Comparison of ENCODE assay signal across 23 mouse cellular contexts in the genomic region with DNA sequence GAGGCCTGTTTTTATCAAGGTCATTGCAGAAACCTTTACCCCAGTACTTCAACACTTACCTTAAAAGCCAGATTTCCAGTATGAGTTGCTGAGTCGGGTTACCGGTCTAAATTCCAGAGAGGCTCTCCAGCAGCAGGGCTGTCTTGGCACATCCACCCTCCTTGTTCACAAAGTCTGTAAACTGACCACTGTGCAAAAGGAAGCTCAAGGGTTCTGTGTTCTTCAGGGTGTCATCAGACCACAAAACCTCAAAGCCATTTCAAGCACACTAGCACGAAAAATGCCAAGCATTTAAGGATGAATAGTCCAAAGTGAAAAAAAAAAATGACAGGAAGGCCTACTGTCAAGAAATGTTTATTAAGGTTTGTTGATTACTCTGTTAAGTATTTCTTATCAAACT. TPM values are rescaled to one million over a fixed set of nuclear protein-coding genes. Genes with fewer than 3 reads are reported as not detected.
A peak's percentile ranks its signal among the peaks of the same experiment; 100 is the strongest.
DNase-seq lines count a peak whose midpoint lies in the region; ATAC-seq and TF ChIP-seq lines count a peak whose summit lies in the region.
"Had no signal": no experiment of that assay in that cellular context is flagged by ENCODE, and none has a peak within 500 bp of the region (broad histone marks: within the 10 kb centered on the region; RNA-seq: fewer than 3 reads in every experiment).

A gene (minus strand): TSS at position 187 of the 400 bp plus-strand sequence.

- no peak within 1 kb of the TSS for H3K4me3 ChIP-seq in lung, embryonic 14.5 days (ENCODE audit: low read depth, low read length)
- no peak within 1 kb of the TSS for H3K4me3 ChIP-seq in lung, postnatal 0 days (ENCODE audit: low read depth, low read length)
- H3K4me3 ChIP-seq: forebrain, embryonic 13.5 days; heart, embryonic 10.5 days; hindbrain, embryonic 13.5 days; limb, embryonic 10.5 days; liver, embryonic 12.5 days; midbrain, embryonic 10.5 days; neural tube, embryonic 12.5 days had no signal

- H3K36me3 ChIP-seq in lung, embryonic 14.5 days (ENCODE audit: insufficient read depth): no peaks in the 10 kb centered on the region
- no peaks in the 10 kb centered on the region for H3K36me3 ChIP-seq in lung, postnatal 0 days (ENCODE audit: insufficient read depth, low read length)
- H3K36me3 ChIP-seq: heart, embryonic 10.5 days; hindbrain, embryonic 13.5 days; limb, embryonic 10.5 days; liver, embryonic 12.5 days; midbrain, embryonic 10.5 days; neural tube, embryonic 12.5 days had no signal

- WGBS in lung, embryonic 14.5 days: 41% methylated on average over 3 of the region's 3 CpGs
- 29% methylated on average over 3 of the region's 3 CpGs for WGBS in lung, postnatal 0 days

- no peaks in the 10 kb centered on the region for H3K9me3 ChIP-seq in lung, embryonic 14.5 days (ENCODE audit: low read depth, low read length)
- no peaks in the 10 kb centered on the region for H3K9me3 ChIP-seq in lung, postnatal 0 days (ENCODE audit: low read length)
- H3K9me3 ChIP-seq: forebrain, embryonic 13.5 days; heart, embryonic 10.5 days; hindbrain, embryonic 13.5 days; limb, embryonic 10.5 days; liver, embryonic 12.5 days; midbrain, embryonic 10.5 days; neural tube, embryonic 12.5 days had no signal

- no peak within 1 kb of the TSS for H3K4me2 ChIP-seq in lung, embryonic 14.5 days
- H3K4me2 ChIP-seq in lung, postnatal 0 days (replicated peaks; ENCODE audit: low read depth, low read length): no peak within 1 kb of the TSS
- H3K4me2 ChIP-seq: forebrain, embryonic 13.5 days; hindbrain, embryonic 13.5 days; liver, embryonic 12.5 days; neural tube, embryonic 12.5 days had no signal

- no peak for TF ChIP-seq EP300 in lung, postnatal 0 days (IDR thresholded peaks at IDR 0.05)

- DNase-seq in lung, embryonic 14.5 days: peak; percentile 5
- DNase-seq in lung, postnatal 0 days (ENCODE audit: low spot score): no peak
- peak; percentile 13 for DNase-seq in c-Kit-positive CD71-negative TER-119-negative erythroid progenitor cells, embryonic 14.5 days (ENCODE audit: low read depth)
- DNase-seq in retina, embryonic 14.5 days (ENCODE audit: low spot score): no peak
- DNase-seq in gastrocnemius, postnatal 14 days: no peak
- no peak for DNase-seq in T-cell, adult 2 months (ENCODE audit: low spot score)
- DNase-seq: adrenal gland, postnatal 10 days; cerebellum, adult 2 months; gastrocnemius, postnatal 36 days; kidney, adult 9 months; kidney, postnatal 36 days; spleen, adult 18-20 months; thymus, postnatal 4 days had no signal

- no peaks in the 10 kb centered on the region for H3K27me3 ChIP-seq in lung, embryonic 14.5 days (ENCODE audit: insufficient read depth, low read length)
- H3K27me3 ChIP-seq in lung, postnatal 0 days (replicated peaks; ENCODE audit: insufficient read depth, low read length): no peaks in the 10 kb centered on the region
- H3K27me3 ChIP-seq: forebrain, embryonic 13.5 days; hindbrain, embryonic 13.5 days; liver, embryonic 12.5 days; neural tube, embryonic 12.5 days had no signal

- intact Hi-C loops in gastrocnemius, postnatal 14 days (cut with DNase I; ENCODE audit: low total_unique reads): no loop called here

- no peak for TF ChIP-seq CTCF in lung, embryonic 14.5 days (IDR thresholded peaks at IDR 0.05; ENCODE audit: low read depth)
- no peak for TF ChIP-seq CTCF in lung, postnatal 0 days (IDR thresholded peaks at IDR 0.05)

- ATAC-seq in lung, embryonic 14.5 days (ENCODE audit: insufficient read depth): no peak
- no peak for ATAC-seq in lung, postnatal 0 days
- peak; percentile 65 for ATAC-seq in megakaryocyte, adult 5-6 weeks (ENCODE audit: poor library complexity, severe bottlenecking)
- ATAC-seq: forebrain, embryonic 13.5 days; liver, embryonic 12.5 days had no signal

- no peak within 1 kb of the TSS for H3K9ac ChIP-seq in lung, embryonic 14.5 days
- no peak within 1 kb of the TSS for H3K9ac ChIP-seq in lung, postnatal 0 days (replicated peaks; ENCODE audit: low read depth)
- H3K9ac ChIP-seq: forebrain, embryonic 13.5 days; hindbrain, embryonic 13.5 days; liver, embryonic 12.5 days; neural tube, embryonic 12.5 days had no signal

- no peak within 1 kb of the TSS for H3K27ac ChIP-seq in lung, embryonic 14.5 days (ENCODE audit: low read depth)
- no peak within 1 kb of the TSS for H3K27ac ChIP-seq in lung, postnatal 0 days (ENCODE audit: low read length)
- H3K27ac ChIP-seq: forebrain, embryonic 13.5 days; heart, embryonic 10.5 days; hindbrain, embryonic 13.5 days; limb, embryonic 10.5 days; liver, embryonic 12.5 days; midbrain, embryonic 10.5 days; neural tube, embryonic 12.5 days had no signal

- no peaks in the 10 kb centered on the region for H3K4me1 ChIP-seq in lung, embryonic 14.5 days (ENCODE audit: insufficient read depth)
- no peaks in the 10 kb centered on the region for H3K4me1 ChIP-seq in lung, postnatal 0 days (ENCODE audit: insufficient read depth, low read depth, low read length)
- H3K4me1 ChIP-seq: forebrain, embryonic 13.5 days; heart, embryonic 10.5 days; hindbrain, embryonic 13.5 days; limb, embryonic 10.5 days; liver, embryonic 12.5 days; midbrain, embryonic 10.5 days; neural tube, embryonic 12.5 days had no signal

RNA-seq across cellular contexts. Expression of the gene that starts here (rescaled TPM):
- polyA plus RNA-seq in lung, embryonic 14.5 days (2014; fragmentation: Nextera tagmentation; extraction: Ambion mirVana): 0.64 and 1.2 TPM in 2 replicates
- polyA plus RNA-seq in lung, postnatal 0 days (2015; fragmentation: Nextera tagmentation; extraction: Ambion mirVana): 1.4 and 2.6 TPM in 2 replicates
- total RNA-seq in megakaryocyte, adult 5-6 weeks (2015): 151 and 163 TPM in 2 replicates
- 201 and 203 TPM in 2 replicates for total RNA-seq in megakaryocyte, adult 5-6 weeks (2017)
- not detected for total RNA-seq in gastrocnemius, postnatal 14 days (2021)
- total RNA-seq: gastrocnemius, postnatal 36 days; left cerebral cortex, adult 8-10 months had no signal
- polyA plus RNA-seq: cerebellum, adult 2 months; cortical plate, adult 2 months; forebrain, embryonic 13.5 days; hindbrain, embryonic 13.5 days; limb, embryonic 10.5 days had no signal

Comparison
In these comparisons a context has a peak if more than half of its experiments do, and no peak if none do; other contexts are left out.
1. RNA of the gene that starts here (total RNA-seq): 151 to 203 TPM in megakaryocyte, adult 5-6 weeks; not detected in gastrocnemius, postnatal 14 days; every median in the first group is over 100 times any median in the second.
2. DNase-seq: peak in lung, embryonic 14.5 days (single experiment) and c-Kit-positive CD71-negative TER-119-negative erythroid progenitor cells, embryonic 14.5 days (single experiment); none in lung, postnatal 0 days (single experiment), retina, embryonic 14.5 days (single experiment), gastrocnemius, postnatal 14 days (single experiment) and T-cell, adult 2 months (single experiment).